Mouse (Mus musculus) embryonic facial prominence, embryonic 10.5 days (tissue): Measurements from ENCODE around the gene Spns1. TPM values are rescaled to one million over a fixed set of nuclear protein-coding genes. Genes with fewer than 3 reads are reported as not detected.
"Not testable (repeated sequence)": the region's sequence is repeated elsewhere in the genome, so short reads cannot be mapped to it uniquely, and the experiment has no call there.

Experiments used
- DNase-seq: peaks from one replicate; pipeline ENCODE4 v3.0.0-alpha.2; 2017; ENCODE audit warnings: low spot score
- H3K27ac ChIP-seq: fragments of 300-500 bp; sonication (generic); replicated peaks from 2 replicates; pipeline ENCODE4 v1.5.1; 2016; ENCODE audit warnings: mild to moderate bottlenecking
- H3K27me3 ChIP-seq: fragments of 300-500 bp; sonication (generic); replicated peaks from 2 replicates; pipeline ENCODE4 v1.6.1; 2016; ENCODE audit warnings: low read depth, mild to moderate bottlenecking; ENCODE audit not compliant: poor library complexity, severe bottlenecking
- H3K36me3 ChIP-seq: fragments of 300-500 bp; sonication (generic); replicated peaks from 2 replicates; pipeline ENCODE4 v1.6.1; 2016; ENCODE audit warnings: mild to moderate bottlenecking, moderate library complexity
- H3K4me1 ChIP-seq: fragments of 300-500 bp; sonication (generic); 2 replicates; pipeline ENCODE4 v1.6.1; 2016
- H3K4me3 ChIP-seq: fragments of 300-500 bp; sonication (generic); 2 replicates; pipeline ENCODE4 v1.5.1; 2016; ENCODE audit warnings: mild to moderate bottlenecking, moderate library complexity
- H3K9me3 ChIP-seq: fragments of 300-500 bp; sonication (generic); 2 replicates; pipeline ENCODE4 v1.6.1; 2016; ENCODE audit warnings: mild to moderate bottlenecking
- WGBS: fragments of 180-500 bp; shearing (Covaris S2); methylation state at CpG from one replicate; pipeline ENCODE4 v1.1.7; 2016; 5-methylcytosine and 5-hydroxymethylcytosine counted together
- polyA plus RNA-seq: library from polyadenylated mRNA; unstranded; fragments of >200 nt; fragmentation: Nextera tagmentation; extraction: Ambion mirVana; gene quantifications from 2 replicates; pipeline ENCODE4 v1.2.1, GENCODE M21; 2016

The Spns1 gene
- polyA plus RNA-seq: 63.6 and 66.9 TPM in 2 replicates

GRCm38 (mm10) chr7:126377278-126378158, at the start of gene Spns1:
Gene Spns1 (minus strand): TSS chr7:126377450.
- Histone ChIP-seq H3K4me1 (peaks cover 17% of the 10 kb centered on the region), H3K9me3 (no peaks in the 10 kb centered on the region), H3K27ac (peak within 1 kb of the TSS; percentile 85), H3K36me3 (peaks cover 25% of the 10 kb centered on the region), H3K4me3 (peak within 1 kb of the TSS; percentile 80), H3K27me3 (no peaks in the 10 kb centered on the region)
- peak; percentile 96 for DNase-seq
- WGBS: under 1% methylated on average over 33 of the region's 33 CpGs

- no peak overlapping the region for H3K27ac ChIP-seq
- H3K9me3 ChIP-seq: no peaks in the 10 kb centered on the region
- peaks cover 17% of the 10 kb centered on the region for H3K4me1 ChIP-seq
- DNase-seq: no peak
- 84% methylated on average over 6 of the region's 6 CpGs for WGBS
- H3K27me3 ChIP-seq: no peaks in the 10 kb centered on the region
- H3K4me3 ChIP-seq: no peak overlapping the region
- H3K36me3 ChIP-seq: no peaks in the 10 kb centered on the region
These were observed 46.9 kb upstream of the Spns1 start for GRCm38 (mm10) chr7:126424161-126424560.

- H3K36me3 ChIP-seq: no peaks in the 10 kb centered on the region
- H3K4me1 ChIP-seq: peaks cover 12% of the 10 kb centered on the region
- H3K9me3 ChIP-seq: no peaks in the 10 kb centered on the region
- H3K4me3 ChIP-seq: no peak overlapping the region
- H3K27me3 ChIP-seq: no peaks in the 10 kb centered on the region
- WGBS: 90% methylated on average over 5 of the region's 5 CpGs
- H3K27ac ChIP-seq: no peak overlapping the region
- no peak for DNase-seq
These were observed 44.5 kb upstream of the Spns1 start for GRCm38 (mm10) chr7:126421756-126422155.

GRCm38 (mm10) chr7:126418496-126418895, 41.2 kb upstream of the Spns1 start:
- 71% methylated on average over 3 of the region's 3 CpGs for WGBS
- Histone ChIP-seq H3K27me3 (no peaks in the 10 kb centered on the region), H3K27ac (no peak overlapping the region), H3K36me3 (no peaks in the 10 kb centered on the region), H3K4me1 (peaks cover 18% of the 10 kb centered on the region), H3K4me3 (no peak overlapping the region), H3K9me3 (no peaks in the 10 kb centered on the region)
- DNase-seq: no peak

- no peaks in the 10 kb centered on the region for H3K9me3 ChIP-seq
- H3K4me3 ChIP-seq: no peak overlapping the region
- H3K27ac ChIP-seq: peak overlapping the region; percentile 55; the same call in 1 of the 2 replicates
- H3K36me3 ChIP-seq: no peaks in the 10 kb centered on the region
- H3K27me3 ChIP-seq: no peaks in the 10 kb centered on the region
- WGBS: 81% methylated on average over 4 of the region's 4 CpGs
- no peak for DNase-seq
- H3K4me1 ChIP-seq: peaks cover 22% of the 10 kb centered on the region
These were observed 40.4 kb upstream of the Spns1 start for GRCm38 (mm10) chr7:126417606-126418005.

- Histone ChIP-seq H3K27ac (peak overlapping the region; percentile 57; the same call in 1 of the 2 replicates), H3K9me3 (no peaks in the 10 kb centered on the region), H3K27me3 (no peaks in the 10 kb centered on the region), H3K36me3 (no peaks in the 10 kb centered on the region), H3K4me3 (no peak overlapping the region), H3K4me1 (peaks cover 22% of the 10 kb centered on the region)
- no peak for DNase-seq
- 24% methylated on average over 8 of the region's 8 CpGs for WGBS
These were observed 39.8 kb upstream of the Spns1 start for GRCm38 (mm10) chr7:126417045-126417444.

- H3K27ac ChIP-seq: peak overlapping the region; percentile 57; the same call in 1 of the 2 replicates
- WGBS: 49% methylated on average over 2 of the region's 2 CpGs
- H3K27me3 ChIP-seq: no peaks in the 10 kb centered on the region
- no peak overlapping the region for H3K4me3 ChIP-seq
- H3K36me3 ChIP-seq: no peaks in the 10 kb centered on the region
- H3K4me1 ChIP-seq: peaks cover 22% of the 10 kb centered on the region
- no peak for DNase-seq
- H3K9me3 ChIP-seq: no peaks in the 10 kb centered on the region
These were observed 39.4 kb upstream of the Spns1 start for GRCm38 (mm10) chr7:126416615-126417014.

- Histone ChIP-seq H3K27ac (no peak within 1 kb of the TSS), H3K9me3 (no peaks in the 10 kb centered on the region), H3K36me3 (no peaks in the 10 kb centered on the region), H3K27me3 (no peaks in the 10 kb centered on the region; the same call in 1 of the 2 replicates), H3K4me1 (peaks cover 22% of the 10 kb centered on the region), H3K4me3 (no peak within 1 kb of the TSS)
- DNase-seq: no peak
- 87% methylated on average over 6 of the region's 6 CpGs for WGBS
These were observed 37.5 kb upstream of the Spns1 start, which contains the start of gene Cd19 for GRCm38 (mm10) chr7:126414725-126415124. Gene Cd19 (minus strand): TSS chr7:126414889.

- no peak overlapping the region for H3K27ac ChIP-seq
- H3K9me3 ChIP-seq: no peaks in the 10 kb centered on the region
- H3K27me3 ChIP-seq: no peaks in the 10 kb centered on the region; the same call in 1 of the 2 replicates
- 88% methylated on average over 4 of the region's 4 CpGs for WGBS
- no peak overlapping the region for H3K4me3 ChIP-seq
- no peaks in the 10 kb centered on the region for H3K36me3 ChIP-seq
- 0 out of 2 replicates have a peak, but pooled peaks cover 4% of the 10 kb centered on the region for H3K4me1 ChIP-seq
- no peak for DNase-seq
These were observed 33.8 kb upstream of the Spns1 start for GRCm38 (mm10) chr7:126411061-126411460.

GRCm38 (mm10) chr7:126408686-126409085, 31.4 kb upstream of the Spns1 start:
- H3K9me3 ChIP-seq: no peaks in the 10 kb centered on the region
- H3K27ac ChIP-seq: no peak overlapping the region
- H3K36me3 ChIP-seq: no peaks in the 10 kb centered on the region
- no peaks in the 10 kb centered on the region; the same call in 1 of the 2 replicates for H3K27me3 ChIP-seq
- H3K4me1 ChIP-seq: 0 out of 2 replicates have a peak, but pooled peaks cover 4% of the 10 kb centered on the region
- WGBS: 85% methylated on average over 2 of the region's 2 CpGs
- no peak for DNase-seq
- no peak overlapping the region for H3K4me3 ChIP-seq

- H3K27me3 ChIP-seq, H3K9me3 ChIP-seq, H3K4me1 ChIP-seq, H3K4me3 ChIP-seq, H3K27ac ChIP-seq, H3K36me3 ChIP-seq, DNase-seq: not testable (repeated sequence)
- WGBS: 84% methylated on average over 8 of the region's 8 CpGs
These were observed 25.3 kb upstream of the Spns1 start for GRCm38 (mm10) chr7:126402518-126402917.

- 9% methylated on average over 5 of the region's 5 CpGs for WGBS
- peak; percentile 85 for DNase-seq
- Histone ChIP-seq H3K4me3 (no peak overlapping the region), H3K9me3 (no peaks in the 10 kb centered on the region), H3K4me1 (peaks cover 9% of the 10 kb centered on the region), H3K27me3 (no peaks in the 10 kb centered on the region), H3K27ac (no peak overlapping the region), H3K36me3 (peaks cover 2% of the 10 kb centered on the region; the same call in 1 of the 2 replicates)
These were observed 22.3 kb upstream of the Spns1 start for GRCm38 (mm10) chr7:126399548-126399947.

GRCm38 (mm10) chr7:126397822-126398221, 20.6 kb upstream of the Spns1 start:
- peaks cover 10% of the 10 kb centered on the region for H3K36me3 ChIP-seq
- H3K4me1 ChIP-seq: peaks cover 9% of the 10 kb centered on the region
- WGBS: 95% methylated on average over 4 of the region's 4 CpGs
- no peaks in the 10 kb centered on the region for H3K27me3 ChIP-seq
- no peak for DNase-seq
- H3K27ac ChIP-seq: no peak overlapping the region
- no peaks in the 10 kb centered on the region for H3K9me3 ChIP-seq
- H3K4me3 ChIP-seq: no peak overlapping the region
